Mouse (Mus musculus) frontal cortex, postnatal 36 days (tissue): Measurements from ENCODE around the gene Pcgf2.
"Not testable (repeated sequence)": the region's sequence is repeated elsewhere in the genome, so short reads cannot be mapped to it uniquely, and the experiment has no call there.

Source experiments
- DNase-seq, 2 experiments: peaks; one replicate each; pipeline ENCODE4 v3.0.0; 2022; ENCODE audit warnings: low spot score in 2 of 2

Pcgf2 gene

DNA sequence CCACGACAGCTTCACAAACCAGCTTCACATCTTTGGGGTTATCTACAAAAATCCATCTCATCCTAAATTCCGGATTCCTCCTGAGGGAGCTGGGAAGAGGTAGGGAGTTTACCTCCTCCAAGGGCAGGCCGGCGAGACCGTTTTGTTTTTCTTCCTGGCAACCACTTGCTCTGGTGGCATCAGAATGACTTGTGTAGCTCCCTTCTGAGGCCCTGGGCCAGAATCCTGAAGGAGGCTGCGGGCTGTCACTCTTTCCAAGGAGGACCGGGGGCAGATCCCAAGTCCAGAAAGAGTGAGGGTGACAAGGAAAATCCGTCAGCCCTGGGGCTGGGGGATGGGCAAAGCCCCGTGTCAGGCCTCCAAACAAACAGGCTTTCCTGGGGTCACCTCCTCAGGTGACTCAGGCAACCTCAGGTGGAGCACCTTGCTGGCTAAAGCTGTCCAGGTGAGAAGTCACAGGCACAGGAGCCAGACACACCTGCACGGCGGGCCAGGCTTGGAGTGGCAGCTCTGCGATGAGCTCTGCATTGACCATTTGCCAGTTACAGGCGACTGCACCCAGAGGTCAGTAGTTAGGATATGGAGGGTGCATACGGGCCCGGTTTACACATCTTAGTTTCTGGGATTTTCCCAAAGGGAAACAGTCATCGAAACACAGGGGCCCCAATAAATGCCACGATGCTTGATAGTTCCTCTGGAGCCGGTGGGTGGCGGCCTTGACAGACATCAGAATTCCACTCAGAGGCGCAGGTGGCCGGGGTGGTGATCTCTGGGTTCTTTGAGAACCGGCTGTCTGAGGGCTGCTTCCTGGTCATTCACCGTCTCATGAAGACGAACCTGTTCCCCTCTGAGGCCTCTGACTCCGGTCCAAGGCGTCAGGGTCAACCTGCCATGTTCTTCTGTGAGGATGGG lies 17.3 kb upstream of the Pcgf2 start:
- no peak for DNase-seq

DNA sequence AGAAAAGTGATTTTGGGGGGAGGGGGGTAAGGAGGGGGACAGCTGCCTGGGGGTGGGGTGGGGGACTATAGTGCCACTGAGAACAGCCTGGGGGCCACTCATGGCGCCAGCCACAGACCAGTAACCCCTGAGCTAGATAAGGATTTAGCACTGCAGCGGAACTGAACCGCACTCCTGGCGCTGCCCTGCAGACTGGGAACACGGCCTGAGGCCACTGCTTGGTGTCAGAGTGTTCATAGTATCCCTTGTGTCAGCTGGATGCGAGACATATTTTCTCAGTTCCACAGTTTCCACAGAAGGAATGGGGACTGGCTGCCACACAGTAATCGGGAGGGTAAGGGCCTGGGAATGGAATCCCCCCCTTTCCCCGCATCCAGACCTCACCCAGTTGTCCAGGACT lies 15.7 kb upstream of the Pcgf2 start:
- no peak for DNase-seq

DNA sequence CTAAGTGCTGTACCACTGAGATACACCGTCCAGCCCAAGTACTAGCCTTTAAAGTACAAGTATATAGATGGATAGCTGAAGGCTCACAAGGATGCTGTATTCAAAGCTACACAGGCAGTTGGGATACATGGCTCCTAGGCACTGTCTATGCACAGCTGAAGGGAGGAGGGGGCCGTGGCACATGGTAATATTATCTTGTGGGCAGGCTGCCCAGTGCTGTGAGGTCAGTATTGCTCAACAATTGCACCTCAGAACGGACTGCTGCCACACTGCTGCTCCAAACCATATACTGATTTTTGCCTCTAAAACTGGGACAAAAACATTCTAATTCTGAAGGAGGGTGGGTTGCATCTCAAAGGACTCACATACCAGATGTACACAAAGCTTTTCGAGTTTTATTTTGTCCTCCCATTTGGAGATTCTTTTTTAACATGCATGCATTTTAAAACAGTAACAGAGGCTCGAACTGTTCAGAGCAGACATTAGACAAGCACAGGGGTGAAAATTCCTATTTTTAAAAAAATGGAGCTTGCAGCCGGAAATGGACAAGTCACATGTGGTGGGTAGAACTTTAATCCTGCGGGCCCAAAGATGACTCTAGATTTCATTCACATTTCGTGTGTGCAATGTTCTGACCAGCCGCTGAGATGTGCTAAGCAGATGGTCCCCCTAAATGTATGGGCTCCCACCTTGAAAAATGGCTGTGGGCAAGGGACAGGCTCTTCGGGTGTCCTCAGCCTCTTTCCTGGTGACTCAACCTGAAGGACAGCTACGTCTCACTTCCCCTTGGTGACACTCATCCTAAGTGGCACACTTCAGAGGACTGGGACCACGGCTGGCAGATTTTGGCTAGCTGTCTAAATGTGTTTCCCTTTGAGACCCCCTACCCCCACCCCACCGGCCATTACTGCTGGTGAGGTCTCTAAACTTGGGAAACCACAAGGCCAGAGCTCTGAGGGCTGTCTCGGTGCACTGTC lies 14.8 kb upstream of the Pcgf2 start:
- DNase-seq, result peak in 1 of 2 experiments; percentile 55

DNA sequence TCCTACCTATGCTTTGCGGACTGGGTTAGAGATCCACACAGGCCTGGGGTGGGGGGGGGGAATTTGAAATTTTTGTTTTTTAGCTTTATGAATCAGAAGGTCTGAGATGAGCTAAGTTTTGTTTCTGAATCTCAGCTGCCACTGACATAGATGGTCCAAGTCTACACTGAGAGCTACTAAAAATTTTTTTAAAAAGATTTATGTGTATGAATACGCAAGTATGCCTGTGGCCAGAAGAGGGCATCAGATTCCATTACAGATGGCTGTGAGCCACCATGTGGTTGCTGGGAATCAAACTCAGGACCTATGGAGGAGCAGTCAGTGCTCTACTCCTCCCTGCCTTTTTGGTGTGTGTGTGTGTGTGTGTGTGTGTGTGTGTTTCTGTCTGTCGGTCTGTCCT lies 14.1 kb upstream of the Pcgf2 start:
- DNase-seq, result no peak

DNA sequence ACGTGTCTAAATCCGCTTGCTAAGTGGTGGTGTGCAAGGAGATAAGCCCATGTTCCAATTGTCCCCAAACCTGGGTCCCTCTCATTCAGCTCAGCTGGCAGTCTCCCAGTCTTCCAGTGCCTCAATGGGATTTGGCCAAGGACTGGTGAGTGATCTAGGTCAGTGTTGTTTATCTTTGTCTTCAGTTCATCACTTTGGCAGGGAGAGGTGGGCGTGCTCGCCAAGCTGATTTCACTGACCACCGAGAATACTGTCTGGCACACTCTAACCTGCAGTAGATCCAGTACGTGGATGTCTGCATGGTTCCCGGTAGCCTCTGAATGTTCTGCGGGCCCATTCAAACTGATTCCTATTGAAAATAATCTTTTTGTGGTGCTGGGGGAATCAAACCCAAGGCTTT lies 13.6 kb upstream of the Pcgf2 start:
- DNase-seq, result no peak

DNA sequence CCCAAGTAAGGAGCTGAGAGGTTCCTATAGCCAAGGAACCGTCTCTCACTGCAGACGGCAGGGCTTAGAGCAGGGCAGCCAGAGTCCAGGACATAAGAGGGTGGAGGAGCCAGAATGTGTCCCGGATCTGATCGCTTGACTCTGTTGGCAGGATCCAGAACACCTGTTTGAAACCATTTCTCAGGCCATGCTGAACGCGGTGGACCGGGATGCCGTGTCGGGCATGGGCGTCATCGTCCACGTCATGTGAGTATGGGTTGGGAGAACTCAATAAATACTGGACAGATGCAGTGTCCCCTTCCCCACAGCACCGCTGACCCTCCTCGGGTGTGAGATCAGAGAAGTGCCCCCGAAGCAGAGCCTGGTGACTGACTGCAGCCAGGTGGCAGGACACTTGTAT lies 12.0 kb upstream of the Pcgf2 start:
- DNase-seq, result no peak

DNA sequence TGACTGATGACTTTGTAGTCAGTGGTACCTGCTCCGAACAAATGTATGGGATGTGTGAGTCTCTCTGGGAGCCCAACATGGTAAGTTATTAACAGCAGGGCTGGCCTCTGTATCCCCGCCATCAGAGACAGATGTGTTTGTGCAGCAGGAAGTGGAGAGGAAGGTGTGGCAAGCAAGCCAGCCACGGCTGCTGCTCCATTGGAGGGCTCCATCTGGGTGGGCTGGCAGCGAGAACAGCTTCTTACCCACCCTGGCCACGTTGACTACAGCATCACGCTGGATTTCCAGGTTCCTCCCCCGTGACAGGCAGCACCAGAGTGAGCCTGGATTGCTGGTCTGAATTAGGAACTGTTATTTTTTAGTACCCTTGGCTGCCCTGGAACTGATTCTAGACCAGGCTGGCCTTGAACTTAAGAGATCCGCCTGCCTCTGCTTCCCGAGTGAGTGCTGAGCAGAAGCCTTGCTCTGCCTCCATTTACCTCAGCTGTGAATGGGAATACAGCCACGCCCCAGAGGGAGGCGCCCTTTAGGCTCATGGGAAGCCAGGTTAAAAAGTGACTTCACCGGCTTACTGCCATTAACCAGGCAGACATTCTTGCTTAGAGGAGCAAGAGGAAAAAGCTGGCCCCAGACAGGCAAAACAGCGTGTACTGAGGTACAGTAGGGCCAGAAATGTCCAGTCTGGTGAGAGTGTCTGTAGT lies 11.1 kb upstream of the Pcgf2 start:
- no peak for DNase-seq

DNA sequence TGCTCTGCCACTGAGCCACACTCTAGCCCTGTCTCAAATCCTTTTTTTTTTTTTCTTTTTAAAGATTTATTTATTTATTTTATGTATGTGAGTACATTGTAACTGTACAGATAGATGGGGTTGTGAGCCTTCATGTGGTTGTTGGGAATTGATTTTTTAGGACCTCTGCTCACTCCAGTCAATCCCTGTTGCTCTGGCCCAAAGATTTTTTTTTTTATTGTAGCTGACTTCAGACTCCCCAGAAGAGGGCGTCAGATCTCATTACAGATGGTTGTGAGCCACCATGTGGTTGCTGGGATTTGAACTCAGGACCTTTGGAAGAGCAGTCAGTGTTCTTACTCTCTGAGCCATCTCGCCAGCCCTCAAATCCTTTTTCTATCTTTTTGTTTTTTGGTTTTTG lies 9.8 kb upstream of the Pcgf2 start:
- DNase-seq, result not testable (repeated sequence)

DNA sequence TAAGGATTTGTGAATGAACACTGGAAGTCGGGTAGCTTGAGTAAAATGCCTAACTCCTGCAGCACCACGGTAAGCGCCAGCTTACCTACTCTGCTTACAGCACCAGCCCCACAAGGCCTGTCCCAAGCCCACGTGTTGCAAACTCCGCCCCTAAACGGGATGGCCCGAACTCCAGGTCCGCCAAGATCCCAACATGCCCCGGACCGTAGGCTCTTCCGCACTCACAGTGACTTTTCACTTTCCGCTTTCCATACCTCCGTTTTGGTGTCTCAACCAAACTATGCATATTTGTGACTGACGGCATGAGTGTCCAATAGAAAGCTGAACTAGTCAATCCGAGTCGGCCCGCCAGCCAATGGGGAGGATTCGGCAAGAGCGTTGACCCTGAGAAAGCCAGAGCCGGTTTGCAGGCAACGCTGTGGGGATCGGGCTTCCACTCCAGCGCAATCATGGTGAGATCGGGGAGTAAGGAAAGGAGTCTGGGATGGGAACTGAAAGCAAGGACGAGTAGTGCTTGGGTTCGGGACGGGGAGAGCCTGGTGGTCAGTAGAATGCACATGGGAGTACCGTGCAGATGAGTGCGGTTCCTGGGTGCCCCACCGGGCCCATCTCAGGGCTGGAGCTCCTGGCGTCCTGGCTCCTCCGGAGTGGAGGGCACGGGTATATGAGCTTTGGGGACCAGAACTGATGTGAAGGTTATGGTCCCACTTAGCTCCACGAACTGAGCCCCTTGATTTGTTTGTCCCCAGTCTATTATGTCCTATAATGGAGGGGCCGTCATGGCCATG lies 2.9 kb upstream of the Pcgf2 start, which contains the start of gene Psmb3:
Gene Psmb3 (plus strand): TSS at position 361 of the 788 bp plus-strand sequence.
- DNase-seq, result peak; percentile 100

DNA sequence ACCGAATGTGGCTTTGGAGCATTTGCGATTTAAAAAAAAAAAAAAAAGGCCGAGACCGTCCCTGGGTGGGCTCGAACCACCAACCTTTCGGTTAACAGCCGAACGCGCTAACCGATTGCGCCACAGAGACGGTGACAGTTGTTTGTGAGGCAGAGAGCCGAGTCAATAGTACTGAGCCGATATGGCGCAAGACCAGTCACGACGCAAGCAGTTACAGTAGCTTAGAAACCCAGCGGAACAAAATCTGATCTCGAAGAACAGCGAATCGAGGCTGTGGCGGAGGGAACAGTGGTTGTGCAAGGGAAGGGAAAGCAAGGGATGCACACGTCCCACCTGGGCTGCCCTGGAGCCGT lies 2.1 kb upstream of the Pcgf2 start:
- peak; percentile 93 to 94 for DNase-seq

DNA sequence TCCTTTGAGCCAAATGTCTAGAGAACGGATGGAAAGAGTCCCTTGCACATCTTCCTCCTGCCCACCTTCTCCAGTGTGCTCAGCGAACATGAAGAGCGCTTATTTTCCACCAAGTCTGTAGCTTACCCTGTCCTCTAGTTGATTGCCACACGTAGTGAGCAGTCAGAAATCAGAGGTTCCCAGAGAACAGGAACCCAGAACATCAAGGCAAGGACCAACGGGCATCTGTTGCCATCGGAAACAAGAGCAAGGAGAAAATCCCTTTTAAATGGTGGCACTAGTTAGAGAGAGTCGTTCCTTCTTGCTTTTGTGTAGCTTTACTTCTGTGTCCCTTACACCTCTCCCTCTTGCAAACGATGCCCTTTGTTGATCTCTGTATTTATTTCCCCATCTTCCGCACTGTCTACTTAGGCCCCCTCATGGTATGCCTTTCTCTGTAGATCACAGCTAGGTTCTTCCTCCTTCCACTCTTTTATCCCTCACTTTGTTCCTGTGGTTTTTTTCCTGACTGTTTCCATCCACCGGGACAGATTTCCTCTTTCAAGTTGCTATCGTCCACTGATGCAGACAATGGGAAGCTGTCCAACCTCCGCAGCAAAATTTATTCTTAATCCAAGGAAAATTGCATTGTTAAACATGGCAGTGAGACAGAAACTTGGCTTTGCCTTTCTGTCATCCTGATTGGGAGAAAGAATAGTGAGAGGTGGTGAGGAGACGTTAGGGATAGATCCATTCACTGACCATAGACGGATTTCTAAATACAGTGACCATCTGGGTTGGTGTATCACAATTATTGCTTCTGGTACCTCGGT lies 1.5 kb upstream of the Pcgf2 start:
- DNase-seq, result no peak

DNA sequence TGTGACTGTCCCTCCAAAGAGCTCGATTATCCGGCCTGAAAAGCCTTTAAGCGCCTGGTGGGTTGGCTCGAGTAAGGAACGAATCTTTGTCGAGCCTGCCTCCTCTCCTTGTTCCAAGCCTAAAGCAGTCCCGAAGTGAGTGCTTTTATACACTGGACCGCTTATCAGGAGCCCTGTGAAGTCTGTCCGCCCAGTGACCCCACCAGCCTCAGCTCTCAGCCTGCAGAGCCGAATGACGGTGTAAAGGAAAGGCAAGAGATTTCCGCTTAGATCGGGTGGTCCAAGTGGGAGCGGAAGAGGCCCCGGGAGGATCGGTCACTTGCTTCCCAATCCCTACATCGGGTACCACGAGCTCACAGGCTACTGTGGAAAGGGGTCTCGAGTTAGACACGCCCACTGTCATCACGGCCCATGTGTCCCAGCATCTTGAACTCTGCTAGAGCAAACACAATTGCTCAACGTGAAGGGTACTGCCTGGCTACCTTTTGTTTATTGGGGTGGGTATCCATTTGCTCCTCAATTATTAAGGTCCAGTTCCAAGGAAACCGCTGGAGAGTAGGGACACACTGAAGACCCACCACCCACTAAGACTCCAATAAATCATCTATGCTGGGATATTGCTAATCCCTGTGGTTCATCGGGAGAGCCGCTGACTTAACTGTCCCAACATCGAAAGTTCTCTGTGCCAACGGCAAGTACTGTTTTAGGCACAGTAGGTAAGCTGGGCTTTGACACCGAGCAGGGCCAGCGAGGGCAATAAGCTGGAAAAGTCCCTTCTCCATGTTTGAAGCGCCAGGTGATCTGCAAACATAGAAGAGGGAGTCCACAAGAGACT lies 666 bp upstream of the Pcgf2 start:
- DNase-seq, result no peak

DNA sequence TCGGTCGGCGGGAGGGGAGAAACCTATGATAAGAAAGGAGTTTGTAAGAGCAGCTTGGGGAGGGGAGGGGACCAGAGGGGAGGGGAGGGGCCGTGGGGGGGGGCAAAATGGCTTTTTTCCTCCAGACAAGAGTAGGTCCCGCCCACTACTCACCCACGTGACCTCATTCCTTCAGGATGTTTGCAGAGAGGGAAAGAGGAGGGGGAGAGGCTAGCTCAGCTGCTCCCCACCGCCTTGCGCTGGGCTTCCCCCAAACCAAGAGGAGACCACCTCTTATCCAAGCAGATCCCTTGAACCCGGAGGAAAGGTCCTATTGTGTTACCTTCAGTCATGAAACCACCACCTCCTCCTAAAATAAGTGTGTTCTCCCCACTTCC lies 683 bp downstream of the Pcgf2 start:
- DNase-seq, result peak; percentile 79 to 84

DNA sequence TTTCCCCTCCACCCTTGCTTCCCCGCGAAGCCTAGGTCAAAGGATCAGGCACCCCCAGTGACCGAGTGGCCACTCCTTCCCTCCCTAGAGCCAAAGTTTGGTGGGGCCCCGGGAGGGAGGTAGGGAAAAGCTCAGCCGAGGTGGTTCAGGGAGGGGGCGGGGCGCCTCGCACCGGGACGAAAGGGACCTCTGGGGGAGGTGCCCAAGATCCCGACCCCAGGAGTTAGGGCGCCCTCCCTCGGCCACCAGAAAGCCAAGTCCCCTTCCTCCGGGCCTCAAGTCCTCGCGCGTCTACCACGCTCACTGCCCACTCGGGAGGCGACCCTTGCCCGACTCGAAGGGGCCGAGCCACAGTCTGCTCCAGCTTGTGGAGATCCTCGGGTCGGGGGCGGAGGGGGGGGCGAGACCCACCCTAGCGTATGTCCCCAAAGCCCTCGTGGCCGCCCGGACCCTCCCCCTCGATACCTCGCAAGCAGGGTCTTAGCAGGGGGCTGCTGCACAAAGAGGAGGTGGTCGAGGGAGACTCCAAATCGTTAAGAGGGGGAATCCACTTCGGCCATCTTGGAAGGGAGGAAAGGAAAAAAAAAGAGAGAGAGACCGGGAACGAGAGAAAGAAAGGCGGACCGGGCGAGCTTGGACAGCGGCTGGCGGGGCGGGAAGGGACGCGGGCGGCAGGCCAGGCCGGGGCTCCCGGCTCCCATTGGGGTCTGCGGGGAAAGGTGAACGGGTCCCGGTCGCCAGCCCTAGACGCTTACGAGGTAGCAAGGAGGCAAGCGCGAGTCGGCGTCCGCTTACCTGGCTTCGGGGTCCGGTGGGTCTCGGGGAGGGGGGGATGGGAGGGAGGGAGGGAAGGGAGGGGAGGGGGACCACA lies 1.3 kb downstream of the Pcgf2 start:
- DNase-seq, result no peak

DNA sequence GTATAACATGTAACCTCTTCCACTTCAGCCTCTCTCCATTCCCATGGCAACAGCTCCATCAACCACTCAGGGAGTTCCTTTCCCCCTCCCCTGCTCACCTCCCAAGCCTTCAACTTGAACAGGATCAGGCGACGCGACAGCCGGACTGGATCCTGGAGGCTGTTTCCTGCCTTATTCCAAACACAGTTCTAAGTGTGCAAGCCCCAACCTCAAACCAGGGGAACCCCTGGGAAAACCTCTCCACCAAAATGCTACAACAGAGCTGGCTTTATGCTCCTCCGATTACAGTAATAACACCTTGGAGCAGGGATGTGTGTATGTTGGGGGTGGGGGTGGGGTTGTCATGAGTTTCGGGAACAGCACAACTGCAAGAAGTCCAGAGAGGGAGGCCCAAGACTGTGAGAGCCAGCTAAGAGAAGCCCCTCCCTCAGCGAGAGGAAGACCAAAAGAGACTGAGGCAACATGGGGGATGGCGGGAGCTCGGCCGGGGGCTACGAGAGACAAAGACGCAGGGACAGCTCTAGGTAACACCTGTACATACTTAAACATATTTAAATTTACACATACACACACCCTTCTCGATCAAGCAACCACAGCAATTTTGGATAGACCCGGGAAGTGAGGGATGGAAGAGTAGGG lies 2.3 kb downstream of the Pcgf2 start:
- DNase-seq, result no peak

DNA sequence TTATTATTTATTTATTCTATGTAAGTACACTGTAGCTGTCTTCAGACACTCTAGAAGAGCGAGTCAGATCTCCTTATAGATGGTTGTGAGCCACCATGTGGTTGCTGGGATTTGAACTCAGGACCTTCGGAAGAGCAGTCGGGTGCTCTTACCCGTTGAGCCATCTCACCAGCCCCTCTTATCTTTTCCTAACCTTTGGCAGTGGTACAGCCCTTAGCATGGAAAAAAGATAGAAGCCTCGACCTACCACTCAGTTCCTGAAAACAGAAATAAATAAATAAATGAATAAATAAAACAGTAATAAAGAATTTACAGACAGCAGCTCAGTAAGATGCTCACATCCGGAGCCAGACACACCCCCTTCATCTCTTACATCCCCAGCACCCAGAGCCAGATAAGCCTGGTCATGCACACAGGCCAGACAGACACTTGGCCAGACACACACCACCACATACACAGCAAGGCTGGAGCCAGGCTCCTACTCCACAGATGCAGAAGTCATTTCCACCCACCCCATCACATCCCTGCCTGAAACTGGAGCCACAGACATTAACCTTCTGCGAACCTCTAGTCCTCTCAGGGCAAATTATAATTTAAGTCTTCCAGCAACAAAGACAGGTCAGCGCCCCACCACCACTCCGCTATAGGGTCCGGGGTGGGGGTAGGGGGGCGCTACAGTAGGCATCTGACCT lies 3.0 kb downstream of the Pcgf2 start:
- no peak for DNase-seq

DNA sequence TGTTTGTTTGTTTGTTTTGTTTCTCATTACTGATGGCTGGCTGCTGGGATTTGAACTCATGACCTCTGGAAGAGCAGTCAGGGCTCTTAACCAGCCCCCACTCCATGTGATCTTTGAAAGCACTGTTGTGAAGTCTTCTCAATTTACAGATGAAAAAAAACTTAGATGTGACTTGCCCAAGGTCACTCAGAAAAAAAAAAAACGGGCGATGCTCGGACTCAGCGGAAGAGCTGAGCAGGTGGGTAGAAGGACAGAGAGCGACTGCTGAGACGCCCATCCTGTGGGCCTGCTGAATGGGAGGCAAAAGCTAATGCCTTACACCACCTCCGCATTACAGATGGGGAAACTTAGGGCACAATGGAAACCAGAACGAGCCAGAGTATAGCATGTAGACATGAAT lies 3.6 kb downstream of the Pcgf2 start:
- DNase-seq, result no peak
